Mouse (Mus musculus): ENCODE measurements around the gene Pih1d1.

The Pih1d1 gene

DNA sequence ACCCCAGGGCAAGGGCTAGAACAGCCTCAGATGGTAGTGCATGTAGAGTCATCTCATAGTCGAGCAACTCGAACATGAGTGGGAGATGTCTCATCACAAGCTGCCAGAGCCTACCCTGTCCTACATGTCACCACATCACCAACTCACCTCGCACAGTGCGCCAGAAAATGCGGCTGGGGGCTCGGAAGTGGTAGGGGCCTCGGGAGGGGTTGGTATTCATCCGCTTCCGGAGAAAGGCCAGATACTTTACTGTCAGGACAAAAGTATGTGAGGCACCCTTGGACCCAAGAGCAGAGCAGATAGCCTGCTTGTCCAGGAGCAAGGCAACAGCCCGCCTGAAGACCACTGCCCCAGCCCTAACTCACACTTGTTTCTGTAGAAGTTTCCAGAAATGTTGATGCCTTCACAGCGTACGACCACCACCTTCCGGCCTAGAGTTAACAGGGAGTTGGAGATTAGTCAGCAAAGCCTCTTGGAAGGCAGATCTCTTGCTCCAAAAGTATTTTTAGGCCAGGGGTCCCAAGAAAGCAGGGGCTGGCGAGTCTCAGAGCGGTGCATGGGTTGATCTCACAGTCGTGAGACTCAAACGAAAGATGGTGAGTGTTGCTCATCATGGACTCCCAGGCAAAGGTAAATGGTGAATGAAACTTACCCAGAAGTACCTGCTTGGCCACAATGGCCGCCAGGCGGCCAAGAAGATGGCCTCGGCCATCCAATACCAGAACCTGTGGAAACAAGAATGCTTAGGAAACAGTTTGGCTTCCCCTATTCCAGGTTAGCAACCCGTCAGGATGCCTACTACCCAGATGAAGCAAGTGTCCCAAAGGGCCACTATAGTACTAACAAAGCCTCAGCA, 27.0 kb upstream of the Pih1d1 start:
- no peak for DNase-seq

DNA sequence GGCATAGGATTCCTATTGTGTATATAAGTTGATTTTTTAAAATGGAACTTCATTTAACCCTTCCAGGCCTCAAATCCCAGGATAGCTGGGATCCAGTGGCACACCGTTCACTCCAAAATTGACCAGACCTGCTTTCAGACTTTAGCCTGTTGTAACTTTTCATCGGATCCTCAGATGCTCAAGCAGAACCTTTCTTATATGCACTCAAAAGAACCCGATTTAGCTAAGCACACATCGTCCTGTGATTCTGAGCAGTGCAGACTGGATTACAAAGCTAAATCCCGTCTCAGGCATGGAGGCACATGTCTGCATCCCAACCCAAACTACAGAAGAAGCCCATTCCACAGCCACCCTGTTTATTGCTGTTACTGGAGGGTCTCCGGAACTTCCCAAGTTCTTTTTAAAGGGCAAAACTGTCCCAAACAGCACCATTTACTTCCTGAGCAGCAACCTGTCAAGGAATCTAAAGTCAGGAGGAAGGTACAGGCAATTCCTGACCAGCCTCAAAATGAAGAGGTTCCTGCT, 26.3 kb upstream of the Pih1d1 start:
- no peak for DNase-seq

DNA sequence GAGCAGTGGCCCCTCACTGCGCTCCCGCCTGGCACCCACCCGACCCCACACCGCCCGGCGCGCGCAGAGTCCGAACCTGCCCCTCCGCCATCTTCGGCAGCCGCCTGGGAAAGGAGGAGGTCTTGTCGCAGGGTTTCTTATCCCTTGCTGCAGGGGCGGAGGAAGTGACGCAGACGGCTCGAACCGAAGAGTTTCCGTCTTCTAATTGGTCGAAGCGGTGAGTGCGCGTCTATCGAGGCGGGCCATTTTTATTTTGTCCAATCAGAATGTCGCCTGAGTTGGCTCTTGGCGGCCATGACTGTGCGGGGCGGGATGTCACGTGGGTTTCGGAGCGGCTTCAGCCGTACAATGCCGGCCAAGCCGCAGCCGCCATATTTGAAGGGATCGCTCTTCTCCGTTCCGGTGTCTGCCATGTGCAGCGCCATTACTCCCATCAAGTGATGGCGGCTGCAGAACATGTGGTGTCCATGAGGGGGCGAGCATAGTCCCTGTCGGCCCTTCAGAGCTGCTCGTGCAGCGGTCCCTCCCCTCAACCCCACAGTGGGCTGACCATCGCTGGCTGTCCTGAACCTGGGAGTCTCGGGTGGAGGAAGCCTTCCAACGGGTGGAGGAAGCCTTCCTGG, 25.4 kb upstream of the Pih1d1 start, which contains the start of gene Rpl13a:
TSS of gene Rpl13a (minus strand) at position 138 of the 623 bp plus-strand sequence.
- peak; percentile 98 to 99 for DNase-seq

DNA sequence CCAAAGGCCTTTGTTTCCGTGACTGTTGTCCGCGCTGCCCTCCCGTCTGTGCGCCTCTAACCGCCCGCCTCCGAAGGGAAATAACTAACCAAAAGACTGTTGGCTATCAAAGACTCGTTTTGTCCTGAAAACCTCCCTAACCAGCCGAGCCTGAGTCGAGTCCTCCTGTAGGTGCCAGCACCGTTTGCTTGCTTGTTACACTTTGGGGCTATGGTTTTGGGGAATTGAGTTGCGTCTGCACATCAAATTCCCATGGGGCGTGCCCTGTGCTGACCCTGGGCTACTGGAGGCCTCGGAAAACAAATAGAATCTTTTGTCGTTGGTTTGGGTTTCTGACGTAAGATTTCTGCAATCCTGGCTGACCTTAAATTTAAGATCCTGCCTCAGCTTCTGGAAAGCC, 24.8 kb upstream of the Pih1d1 start:
- DNase-seq: no peak

DNA sequence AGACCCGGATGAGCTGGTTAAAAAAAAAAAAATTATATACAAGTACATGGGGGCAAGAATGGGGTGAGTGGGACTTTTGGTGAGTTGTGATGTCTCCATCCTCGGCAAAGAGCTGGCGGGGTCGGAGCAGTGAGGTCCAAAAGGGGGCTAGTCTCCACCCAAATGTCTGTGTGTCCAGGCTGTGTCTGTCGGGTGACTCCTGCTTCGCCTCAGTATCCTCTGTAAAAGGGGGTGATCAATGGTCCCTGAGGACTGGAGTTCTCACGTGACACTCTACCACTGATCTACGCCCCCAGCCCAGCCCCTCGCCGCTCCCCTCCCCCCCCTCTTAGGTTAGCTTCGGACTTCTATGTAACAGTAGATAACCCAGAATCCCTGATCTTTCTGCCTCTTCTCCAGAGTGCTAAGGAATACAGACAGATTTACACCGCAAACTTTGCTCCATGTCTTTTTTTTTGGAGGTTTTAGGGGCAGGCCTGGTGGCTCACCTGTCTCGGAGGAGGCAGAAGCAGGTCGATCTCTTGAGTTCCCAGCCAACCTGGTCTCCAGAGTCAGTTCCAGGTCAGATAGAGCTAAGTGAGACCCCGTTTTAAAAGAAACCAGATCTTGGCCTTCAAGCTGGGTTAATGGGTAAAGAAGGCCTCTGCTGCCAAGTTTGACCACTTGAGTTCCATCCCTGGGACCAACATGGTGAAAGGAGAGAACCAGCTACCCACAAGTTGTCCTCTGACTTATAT, 24.2 kb upstream of the Pih1d1 start:
- DNase-seq: no peak

DNA sequence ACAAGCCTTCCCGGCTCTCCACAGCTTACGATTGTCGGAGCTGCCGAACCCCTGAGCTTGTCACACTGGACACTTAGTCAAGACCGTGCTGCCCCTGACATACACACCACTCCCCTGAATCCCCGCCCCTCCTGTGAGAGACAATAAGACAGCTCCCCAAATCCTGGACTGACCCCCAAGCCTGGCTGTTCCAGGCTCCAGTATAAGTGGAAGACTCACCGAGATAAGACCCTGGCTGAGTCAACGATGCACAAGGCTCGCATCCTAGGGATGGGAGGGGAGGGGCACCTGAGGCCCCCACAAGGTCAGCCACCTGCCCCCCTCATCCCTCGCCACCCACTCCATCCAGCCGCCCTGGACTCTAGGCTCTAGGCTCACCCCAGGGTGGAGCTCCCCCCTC, 22.3 kb upstream of the Pih1d1 start:
- no peak for DNase-seq

DNA sequence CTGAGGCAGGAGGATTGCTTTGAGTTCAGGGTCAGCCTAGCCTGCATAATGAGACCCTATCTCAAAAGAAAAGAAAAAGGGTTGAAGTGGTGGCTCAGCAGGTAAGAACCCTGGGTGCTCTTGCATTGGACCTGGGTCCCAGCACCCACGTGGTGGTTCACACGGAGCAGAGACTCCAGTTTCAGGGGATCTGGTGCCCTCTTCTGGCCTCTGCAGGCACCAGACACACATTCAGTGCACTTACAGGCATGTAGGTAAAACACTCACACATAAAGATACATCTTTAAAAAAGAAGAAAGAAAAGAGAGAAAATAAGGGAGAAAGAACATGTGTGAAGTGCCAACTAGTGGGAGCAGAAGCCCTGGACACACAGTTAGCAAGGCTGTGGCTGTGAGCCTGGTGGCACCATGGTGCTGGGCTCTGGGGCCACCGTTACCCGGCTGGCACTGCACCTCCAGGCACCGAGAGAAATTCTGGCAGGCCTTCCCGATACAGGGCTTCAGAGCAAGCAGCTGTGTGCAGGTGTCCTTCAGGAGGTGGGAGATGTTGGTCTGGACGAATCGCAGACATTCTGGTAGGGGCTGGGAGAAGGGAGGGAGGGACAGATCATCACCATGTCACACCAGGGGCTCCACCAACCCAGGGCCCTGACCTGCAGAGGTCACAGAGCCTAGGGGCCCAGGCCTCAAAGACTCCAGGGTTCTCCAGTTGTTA, 20.5 kb upstream of the Pih1d1 start:
- no peak for DNase-seq

DNA sequence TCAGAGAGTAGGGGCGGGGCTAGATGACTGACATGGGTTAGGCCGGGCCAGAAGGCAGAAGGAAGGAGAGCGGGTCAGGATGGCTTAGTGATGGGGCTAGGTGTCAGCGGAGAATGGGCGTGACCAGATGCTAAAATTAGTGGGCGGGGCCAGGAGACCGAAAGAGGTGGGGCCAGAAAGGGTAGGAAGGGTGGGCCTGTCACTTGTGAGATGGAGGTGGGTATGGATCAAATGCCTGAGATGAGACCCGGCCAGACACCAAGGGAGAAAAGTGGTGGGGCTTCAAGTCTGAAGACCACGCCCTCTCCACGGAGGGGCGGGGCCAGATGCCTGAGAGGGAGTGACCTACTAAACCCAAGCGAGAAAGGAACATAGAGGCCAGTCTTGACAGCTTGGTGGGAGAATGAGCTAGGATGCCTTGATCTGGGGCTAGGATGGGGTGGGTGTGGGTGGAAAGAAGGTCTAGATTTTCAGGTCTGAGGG, 19.5 kb upstream of the Pih1d1 start:
- DNase-seq: no peak

DNA sequence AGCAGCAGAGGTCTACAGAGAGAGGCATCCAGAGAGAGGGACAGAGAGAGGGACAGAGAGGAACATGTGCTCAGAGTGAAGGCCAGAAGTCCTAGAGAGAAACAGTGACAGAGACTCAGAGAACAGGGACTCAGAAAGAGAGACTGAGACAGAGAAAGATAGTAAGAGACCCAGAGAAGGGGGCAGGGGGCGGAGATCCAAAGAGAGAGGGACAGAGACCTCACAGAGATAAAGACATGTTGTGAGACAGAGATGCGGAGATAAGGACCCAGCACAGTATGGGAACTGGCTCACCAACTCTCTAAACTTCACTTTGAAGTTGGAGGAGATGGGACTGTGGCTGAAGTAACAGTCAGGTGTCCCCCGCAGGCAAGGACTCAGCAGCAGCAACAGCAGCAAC, 18.7 kb upstream of the Pih1d1 start:
- DNase-seq: no peak

DNA sequence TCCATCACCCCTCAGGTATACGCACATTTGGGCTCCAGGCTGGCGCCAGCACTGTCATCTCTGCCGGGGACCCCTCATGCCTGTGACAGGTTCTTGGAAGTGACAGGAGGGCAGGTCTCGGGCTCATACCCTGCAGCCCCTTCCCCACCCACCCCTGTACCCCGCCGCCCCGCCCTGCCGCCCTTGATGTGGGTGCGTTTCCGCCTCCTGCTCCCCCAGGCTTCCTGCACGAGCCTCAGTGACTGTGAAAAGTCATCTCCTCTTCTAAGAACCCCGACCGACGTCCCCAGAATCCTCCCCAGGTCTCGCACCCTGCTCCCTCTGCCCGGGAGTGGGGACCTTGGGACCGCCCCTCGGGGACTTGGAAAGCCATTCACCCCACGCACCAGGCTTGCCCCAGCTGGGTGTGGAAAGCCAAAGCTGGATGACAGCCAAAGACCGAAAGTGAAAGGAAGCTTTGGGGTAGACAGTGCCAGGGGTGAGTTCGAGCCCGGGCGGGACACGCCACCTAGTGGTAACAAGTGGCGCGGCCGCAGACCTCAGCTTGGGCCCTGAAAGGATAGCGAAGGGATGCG, 18.0 kb upstream of the Pih1d1 start, which contains the start of the genes Gm45713 and Flt3l:
TSS of gene Gm45713 (minus strand) at position 239 of the 575 bp plus-strand sequence.
TSS of gene Flt3l (minus strand) at position 440 of the 575 bp plus-strand sequence.
- DNase-seq: peak; percentile 91 to 94

DNA sequence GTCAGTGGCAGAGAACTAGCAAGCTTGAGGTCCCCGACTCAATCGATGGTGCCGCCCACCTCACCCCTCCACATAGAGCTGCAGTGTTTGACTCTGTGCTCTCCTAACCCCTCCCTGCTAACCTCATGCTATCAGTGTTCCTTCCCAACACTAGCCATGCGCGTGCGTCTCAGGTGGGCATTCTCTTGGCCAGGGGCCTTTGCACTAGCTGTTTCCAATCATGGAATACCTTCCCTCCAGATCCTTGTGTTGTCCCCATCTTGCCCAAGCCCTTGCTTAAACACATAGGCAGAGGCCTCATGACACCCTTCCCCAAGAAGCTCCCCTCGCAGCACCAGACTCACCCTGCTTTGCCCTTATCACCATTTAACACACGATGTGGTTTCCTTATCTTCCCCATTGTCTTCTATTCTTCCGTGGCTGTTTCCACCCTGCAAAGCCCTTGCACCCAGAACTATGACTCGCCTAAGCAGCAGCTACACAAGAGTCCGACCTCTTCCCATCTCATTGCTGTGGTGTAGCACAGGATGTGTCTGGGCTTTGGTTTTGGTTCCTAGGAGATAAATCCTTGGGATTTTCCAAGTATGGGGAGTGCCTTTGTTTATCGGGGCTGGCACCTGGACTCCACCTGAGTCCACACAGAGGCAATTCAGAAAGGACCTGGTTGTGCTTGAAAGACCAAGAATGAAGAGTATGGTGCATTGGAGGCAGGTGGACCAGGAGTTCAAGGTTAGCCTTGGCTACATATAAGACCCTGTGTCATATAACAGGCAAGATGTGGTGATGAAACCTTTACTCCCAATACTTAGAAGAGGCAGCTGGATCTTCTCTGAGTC, 16.7 kb upstream of the Pih1d1 start:
- no peak for DNase-seq

DNA sequence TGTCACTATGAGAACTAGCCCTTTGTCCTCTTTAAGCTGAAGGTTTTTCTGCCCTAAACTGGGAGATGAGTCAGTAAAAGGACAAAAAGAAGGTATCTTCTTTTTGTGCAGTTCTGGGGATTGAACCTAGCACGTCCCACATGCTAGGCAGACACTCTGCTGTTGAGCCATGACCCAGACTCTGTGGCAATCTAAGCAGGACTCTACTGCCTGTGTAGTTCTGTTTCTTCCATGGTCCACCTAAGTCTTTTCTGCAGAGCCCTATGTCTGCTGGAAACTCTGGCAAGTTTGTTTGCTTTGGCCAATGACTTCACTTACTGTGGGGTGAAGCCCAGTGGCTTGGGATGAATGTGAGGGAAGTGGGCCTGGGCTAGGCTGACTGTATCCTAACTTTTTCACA, 15.7 kb upstream of the Pih1d1 start:
- no peak for DNase-seq

DNA sequence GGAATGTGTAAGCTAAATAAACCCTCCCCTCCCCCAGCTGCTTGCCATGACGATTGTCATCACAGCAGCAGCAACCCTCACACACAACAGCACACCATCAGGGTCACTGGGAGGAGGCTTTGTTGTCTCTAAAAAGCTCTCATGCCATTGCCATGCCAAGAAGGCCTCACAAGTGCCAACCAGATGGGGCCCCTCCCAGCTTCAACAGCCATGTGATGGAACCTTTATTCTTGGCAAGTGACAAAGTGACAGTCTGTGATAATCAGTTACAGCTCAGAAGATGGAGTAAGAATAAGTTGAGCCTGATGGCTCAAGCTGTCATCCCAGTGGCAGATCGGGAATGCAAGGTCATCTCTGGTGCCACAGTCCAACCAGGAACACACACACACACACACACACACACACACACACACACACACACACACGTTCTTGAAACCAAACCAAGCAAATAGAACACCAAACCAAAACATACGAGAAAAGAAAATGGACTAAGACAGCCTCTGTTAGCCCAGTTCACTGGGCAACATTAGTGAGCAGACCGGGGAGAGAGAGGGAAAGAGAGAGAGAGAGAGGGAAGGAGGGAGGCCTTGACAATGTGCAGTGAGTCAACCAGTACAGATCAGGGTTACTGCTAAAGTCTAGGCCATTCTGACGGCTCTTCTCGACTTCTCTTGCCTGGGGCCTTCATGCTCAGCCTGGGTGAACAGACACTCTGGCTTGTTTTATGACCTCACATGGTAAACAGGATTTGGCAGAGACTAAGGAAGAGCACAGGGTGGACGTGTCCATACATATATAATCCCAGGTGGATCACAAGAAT, 14.0 kb upstream of the Pih1d1 start:
- no peak for DNase-seq

DNA sequence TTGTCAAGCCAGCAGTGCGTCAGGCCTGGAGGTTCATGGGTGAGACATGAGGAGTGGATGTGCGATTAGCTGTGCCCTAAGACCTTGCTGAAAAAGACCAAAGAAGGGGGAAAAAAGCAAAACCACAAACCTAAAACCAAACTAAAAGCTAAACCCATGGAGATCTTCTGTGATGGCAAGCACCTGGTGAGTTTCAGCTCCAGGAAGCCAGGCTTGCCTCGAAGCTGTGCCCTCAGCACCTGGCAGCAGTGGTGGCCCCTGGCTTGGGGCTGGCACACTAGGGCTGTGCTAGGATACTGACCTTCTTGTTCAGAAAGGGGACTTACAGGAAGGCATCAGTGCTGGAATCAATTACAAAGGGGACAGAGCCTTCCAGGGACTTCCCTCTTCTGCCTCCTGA, 12.8 kb upstream of the Pih1d1 start:
- DNase-seq: no peak

DNA sequence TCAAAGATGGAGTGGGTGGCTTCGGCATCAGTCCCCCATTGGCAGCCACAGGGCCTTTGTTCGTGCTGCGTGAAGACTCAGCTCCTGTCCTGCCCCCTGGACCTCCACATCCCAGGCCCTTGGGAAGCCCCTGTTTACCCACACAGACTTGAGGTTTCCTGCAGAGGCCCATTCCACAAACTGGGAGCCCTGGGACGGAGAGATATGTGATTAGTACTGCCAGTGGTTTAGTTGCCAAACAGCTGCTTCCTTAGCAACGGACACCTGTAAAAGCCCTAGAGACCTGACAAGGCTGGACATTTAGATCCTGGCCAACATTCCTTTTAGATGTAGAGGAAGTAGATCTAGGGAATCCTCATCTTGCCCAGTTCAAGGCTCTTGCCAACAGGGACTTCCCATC, 12.2 kb upstream of the Pih1d1 start:
- no peak for DNase-seq

DNA sequence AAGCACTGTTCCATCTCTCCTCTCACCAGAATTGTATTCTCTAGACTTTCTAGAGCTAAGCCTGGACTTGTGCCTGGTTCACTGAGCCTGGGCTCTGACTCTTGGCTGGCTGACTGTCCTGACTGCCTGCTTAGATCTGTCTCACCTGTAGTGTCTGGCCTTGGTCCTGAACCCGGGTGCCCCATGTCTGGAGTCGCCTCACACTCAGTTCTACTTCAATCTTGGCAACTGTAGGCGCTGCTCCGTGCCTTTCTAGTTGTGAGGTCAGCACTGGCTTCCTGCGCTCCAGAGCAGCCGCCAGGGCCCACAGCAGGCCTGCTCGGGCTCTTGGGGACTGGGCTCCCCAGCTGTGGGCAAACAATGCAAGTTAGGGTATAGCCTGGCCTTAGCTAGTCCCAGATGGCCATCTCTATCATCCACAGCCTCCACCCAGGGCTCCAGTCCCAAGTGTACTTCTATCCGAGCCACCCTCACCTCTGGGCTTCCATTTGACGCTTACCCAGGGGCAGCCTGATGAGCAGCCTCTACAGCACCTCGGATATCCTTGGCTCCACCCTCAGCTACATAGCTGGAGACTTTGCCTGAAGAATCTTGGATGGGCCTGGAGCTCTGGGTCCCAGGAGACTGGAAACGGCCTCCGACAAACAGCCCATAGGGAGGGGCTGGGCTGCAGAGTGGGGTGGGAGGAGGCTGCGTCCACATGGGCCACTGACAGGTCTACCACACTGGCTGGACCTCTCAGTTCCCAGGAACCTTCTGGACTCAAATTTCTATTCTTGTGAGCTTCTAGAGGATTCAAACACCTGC, 9.5 kb upstream of the Pih1d1 start:
- DNase-seq: no peak

DNA sequence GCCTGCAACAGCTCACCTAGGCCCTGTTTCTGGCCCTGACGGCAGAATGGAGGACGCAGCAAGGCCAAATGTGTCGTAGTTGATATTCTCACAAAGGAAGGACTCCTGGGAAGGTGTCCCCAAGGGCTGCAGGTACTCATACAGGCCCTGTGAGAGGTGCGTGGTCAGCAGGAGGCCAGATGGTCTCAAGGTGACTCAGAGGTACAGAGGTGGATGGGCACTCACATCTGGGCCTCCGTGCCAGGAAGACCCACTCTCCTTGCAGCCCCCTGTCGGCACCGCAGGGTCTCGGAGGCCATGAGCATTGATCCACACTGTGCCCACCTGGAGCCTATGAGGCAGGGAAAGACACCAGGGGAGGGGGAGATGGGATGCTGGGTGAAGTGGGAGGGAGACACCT, 8.6 kb upstream of the Pih1d1 start:
- no peak for DNase-seq

DNA sequence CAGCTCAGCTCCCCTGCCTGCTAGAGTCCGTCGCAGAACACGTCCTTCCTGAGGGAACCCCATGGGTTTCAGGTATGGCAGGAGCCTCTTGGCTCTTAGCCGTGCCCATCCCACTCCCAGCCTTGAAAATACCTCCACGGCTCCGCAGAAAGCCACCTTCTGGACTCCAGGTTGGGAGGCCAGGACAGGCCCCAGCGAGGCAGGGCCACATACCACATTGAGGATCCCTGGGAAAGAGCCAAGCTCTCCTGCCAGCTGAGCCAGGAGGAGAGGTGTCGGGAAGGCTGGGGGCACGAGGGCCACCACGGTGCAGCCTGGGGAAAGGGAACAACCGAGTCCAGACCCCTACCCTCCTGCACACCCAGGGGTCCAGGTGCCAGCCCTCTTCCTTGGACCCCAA, 6.8 kb upstream of the Pih1d1 start:
- DNase-seq: no peak

DNA sequence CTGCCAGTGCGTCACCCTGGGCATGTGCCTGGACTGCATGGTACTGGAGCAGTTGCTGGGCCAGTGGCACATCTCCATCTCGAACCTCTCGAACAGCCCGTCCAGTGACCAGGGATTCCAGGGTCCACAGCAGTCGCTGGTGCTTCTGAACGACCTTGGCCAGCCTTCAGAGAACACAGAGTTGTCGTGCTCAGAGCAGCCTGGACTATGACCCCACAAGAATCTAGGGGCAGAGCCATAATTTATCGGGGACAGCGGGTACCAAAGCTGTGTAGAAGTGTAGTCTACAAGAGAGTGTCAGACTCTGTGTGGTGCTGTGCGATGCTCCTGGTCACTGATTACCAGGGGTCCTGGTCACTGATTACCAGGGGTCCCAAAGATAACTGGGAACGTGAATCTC, 6.2 kb upstream of the Pih1d1 start:
- DNase-seq: no peak

Measured in cerebellum, adult 18-20 months (tissue).